Mouse (Mus musculus): ENCODE results near the gene Cad. TPM values are rescaled to one million over a fixed set of nuclear protein-coding genes. Genes with fewer than 3 reads are reported as not detected.
A peak's percentile ranks its signal among the peaks of the same experiment; 100 is the strongest.
"Not testable (repeated sequence)": the region's sequence is repeated elsewhere in the genome, so short reads cannot be mapped to it uniquely, and the experiment has no call there.

Cad gene
- polyA plus RNA-seq (2016; fragmentation: Nextera tagmentation; extraction: Ambion mirVana): 38.4 and 39.2 TPM in 2 replicates

DNA sequence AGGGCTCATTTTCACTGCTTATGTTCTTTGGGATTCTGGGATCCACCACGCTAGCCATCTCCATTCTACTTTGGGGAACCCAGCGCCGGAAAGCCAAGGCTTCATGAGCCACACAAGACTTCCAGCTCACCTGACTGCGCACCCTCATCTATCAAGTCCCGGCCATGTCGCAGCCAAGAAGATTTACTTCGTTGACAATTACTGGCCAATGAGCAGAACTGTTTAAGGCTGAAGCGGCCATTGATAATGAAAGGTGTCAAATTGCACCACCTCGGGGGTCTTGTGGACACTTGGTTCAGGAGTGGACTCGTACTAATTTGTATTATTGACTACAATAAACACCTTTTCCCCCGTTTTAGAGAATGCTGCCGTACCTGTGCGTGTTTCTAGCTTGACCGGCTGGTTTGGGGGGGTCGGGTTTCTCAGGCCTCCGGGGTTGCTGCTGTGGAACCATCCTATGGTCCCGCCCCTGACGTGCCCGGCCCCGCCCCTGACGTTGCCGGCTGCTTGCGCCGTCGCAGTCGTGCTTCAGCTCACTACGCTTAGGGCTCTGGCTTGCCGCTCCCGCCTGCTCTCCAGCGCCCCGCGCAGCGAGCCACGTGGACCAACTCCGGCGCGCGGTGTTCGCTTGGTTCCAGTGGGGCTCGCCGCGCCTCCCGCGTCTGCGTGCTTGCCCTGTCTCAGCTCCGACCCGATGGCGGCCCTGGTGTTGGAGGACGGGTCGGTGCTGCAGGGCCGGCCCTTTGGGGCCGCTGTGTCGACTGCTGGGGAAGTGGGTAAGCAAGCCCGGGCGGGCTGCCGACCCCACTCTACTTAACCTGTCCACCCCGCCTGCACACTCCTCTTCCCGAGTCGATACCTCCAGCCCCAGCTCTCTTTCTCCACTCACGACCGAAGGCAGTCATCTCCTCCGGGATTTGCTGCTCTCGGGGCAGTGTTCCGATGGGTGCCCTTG, at the start of gene Cad:
Gene Cad, plus strand, starts transcription at position 520 of the 955 bp plus-strand sequence.
- peaks cover 35% of the 10 kb centered on the region for H3K36me3 ChIP-seq
- H3K27ac ChIP-seq (ENCODE audit: poor library complexity, severe bottlenecking): peak within 1 kb of the TSS; percentile 74
- H3K4me3 ChIP-seq: peak within 1 kb of the TSS; percentile 72
- peaks cover 8% of the 10 kb centered on the region for H3K4me1 ChIP-seq (replicated peaks)
- under 1% methylated on average over 64 of the region's 64 CpGs for WGBS
- no peaks in the 10 kb centered on the region for H3K27me3 ChIP-seq (replicated peaks)
- peak; percentile 97 for ATAC-seq (ENCODE audit: insufficient number of reproducible peaks, low FRiP score)
- peak within 1 kb of the TSS; percentile 89 for H3K4me2 ChIP-seq
- H3K9me3 ChIP-seq (replicated peaks): no peaks in the 10 kb centered on the region
- peak within 1 kb of the TSS; percentile 88 for H3K9ac ChIP-seq

DNA sequence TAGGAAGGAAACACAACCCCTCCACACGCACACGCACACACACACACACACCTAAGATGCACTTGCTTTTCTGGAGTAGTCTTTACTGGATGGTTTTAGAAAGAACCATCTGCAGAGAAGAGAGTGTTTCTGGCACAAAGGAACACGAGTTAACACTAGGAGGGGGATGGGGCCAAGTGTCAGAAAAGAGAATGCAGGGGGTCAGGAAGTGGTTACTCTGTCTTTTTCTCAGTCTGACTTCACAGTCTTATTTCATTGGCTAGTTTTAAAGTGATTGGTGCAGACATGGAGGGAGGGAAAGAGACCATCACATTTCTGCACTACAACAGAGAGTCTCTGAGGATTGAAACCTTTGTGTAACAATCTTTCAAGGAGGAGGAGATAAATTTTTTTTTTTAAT, 41.8 kb upstream of the Cad start:
- ATAC-seq (ENCODE audit: insufficient number of reproducible peaks, low FRiP score): no peak
- 65% methylated on average over 3 of the region's 3 CpGs for WGBS

DNA sequence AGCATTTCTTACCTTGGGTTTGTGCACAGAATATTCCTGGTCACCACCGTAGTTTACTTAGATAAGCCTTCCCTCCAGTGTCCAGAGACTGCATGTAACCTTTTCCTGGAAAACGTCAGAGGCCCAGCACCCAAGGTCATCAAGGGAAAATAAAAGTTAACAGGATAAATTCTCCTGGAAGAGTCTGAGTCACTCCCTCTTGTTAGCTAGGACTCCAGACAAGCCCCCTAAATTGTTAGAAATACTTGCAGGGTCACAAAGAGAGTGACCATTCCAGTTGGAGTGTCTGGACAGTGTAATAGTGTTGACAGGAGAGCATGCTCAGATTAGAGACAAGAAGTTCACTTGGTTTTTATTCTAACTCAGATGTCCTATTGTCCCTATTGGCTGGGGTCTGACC, 38.7 kb upstream of the Cad start:
- H3K4me1 ChIP-seq (replicated peaks): peaks cover 12% of the 10 kb centered on the region
- H3K9ac ChIP-seq: no peak overlapping the region
- no peaks in the 10 kb centered on the region for H3K36me3 ChIP-seq
- H3K27me3 ChIP-seq (replicated peaks): no peaks in the 10 kb centered on the region
- peak overlapping the region; percentile 68 for H3K27ac ChIP-seq (ENCODE audit: poor library complexity, severe bottlenecking)
- H3K4me2 ChIP-seq: no peak overlapping the region
- 0 out of 2 replicates have a peak, but pooled peaks have one; percentile 36 for ATAC-seq (ENCODE audit: insufficient number of reproducible peaks, low FRiP score)
- no peaks in the 10 kb centered on the region; the same call in 1 of the 2 replicates for H3K9me3 ChIP-seq (replicated peaks)
- no peak overlapping the region for H3K4me3 ChIP-seq
- WGBS: 10% methylated on average over 2 of the region's 2 CpGs

More for the DNA sequence above, 41.8 kb upstream of the Cad start:
- no peak overlapping the region for H3K27ac ChIP-seq (ENCODE audit: poor library complexity, severe bottlenecking)
- H3K9ac ChIP-seq: no peak overlapping the region
- peaks cover 12% of the 10 kb centered on the region for H3K4me1 ChIP-seq (replicated peaks)
- H3K9me3 ChIP-seq (replicated peaks): no peaks in the 10 kb centered on the region
- no peak overlapping the region for H3K4me2 ChIP-seq
- no peaks in the 10 kb centered on the region for H3K27me3 ChIP-seq (replicated peaks)
- no peaks in the 10 kb centered on the region for H3K36me3 ChIP-seq
- no peak overlapping the region for H3K4me3 ChIP-seq

DNA sequence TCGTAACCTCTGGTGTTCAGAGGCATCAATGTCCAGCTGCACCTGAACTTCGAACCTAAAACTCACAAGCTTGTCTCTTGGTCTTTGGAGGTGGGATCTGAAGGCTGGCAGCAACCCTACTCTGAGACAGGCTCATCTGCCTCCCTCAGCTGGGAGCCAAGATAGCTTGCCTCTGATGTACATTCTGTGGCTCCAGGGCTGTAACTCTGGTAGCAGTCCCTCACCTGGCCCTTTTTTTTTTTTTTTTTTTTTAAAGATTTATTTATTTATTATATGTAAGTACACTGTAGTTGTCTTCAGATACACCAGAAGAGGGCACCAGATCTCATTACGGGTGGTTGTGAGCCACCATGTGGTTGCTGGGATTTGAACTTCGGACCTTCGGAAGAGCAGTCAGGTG, 32.8 kb upstream of the Cad start:
- 84% methylated on average over 4 of the region's 5 CpGs for WGBS
- ATAC-seq (ENCODE audit: insufficient number of reproducible peaks, low FRiP score); H3K4me2 ChIP-seq; H3K4me3 ChIP-seq; H3K27ac ChIP-seq (ENCODE audit: poor library complexity, severe bottlenecking); H3K4me1 ChIP-seq (replicated peaks); H3K36me3 ChIP-seq; H3K9ac ChIP-seq; H3K9me3 ChIP-seq (replicated peaks); H3K27me3 ChIP-seq (replicated peaks): not testable (repeated sequence)

DNA sequence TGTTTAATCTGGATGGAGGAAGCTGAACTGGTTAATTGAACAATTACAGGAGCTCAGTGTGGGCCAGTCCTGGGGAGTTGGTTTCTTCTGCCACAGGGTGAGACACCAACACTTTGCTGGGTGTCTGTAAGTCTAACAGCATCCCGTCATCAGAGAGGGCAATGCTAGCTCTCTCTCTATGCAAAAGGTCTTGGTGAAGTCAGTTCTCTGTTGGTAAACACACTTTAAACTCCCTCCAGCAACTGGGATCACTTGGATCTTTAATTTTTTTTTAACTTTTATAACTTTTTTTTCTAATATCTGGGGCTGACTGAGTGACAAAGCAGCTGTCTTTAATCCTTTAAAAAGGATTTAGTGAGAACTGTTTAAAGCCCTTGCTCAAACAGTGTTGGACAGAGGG, 31.9 kb upstream of the Cad start:
- ATAC-seq (ENCODE audit: insufficient number of reproducible peaks, low FRiP score): no peak
- Histone ChIP-seq H3K27me3 (replicated peaks) (no peaks in the 10 kb centered on the region), H3K9ac (no peak overlapping the region), H3K4me2 (no peak overlapping the region), H3K4me3 (no peak overlapping the region), H3K27ac (ENCODE audit: poor library complexity, severe bottlenecking) (no peak overlapping the region), H3K36me3 (no peaks in the 10 kb centered on the region), H3K9me3 (replicated peaks) (no peaks in the 10 kb centered on the region; the same call in 1 of the 2 replicates), H3K4me1 (replicated peaks) (0 out of 2 replicates have a peak, but pooled peaks cover 3% of the 10 kb centered on the region)
- 50% methylated on average over 1 of the region's 1 CpGs for WGBS

DNA sequence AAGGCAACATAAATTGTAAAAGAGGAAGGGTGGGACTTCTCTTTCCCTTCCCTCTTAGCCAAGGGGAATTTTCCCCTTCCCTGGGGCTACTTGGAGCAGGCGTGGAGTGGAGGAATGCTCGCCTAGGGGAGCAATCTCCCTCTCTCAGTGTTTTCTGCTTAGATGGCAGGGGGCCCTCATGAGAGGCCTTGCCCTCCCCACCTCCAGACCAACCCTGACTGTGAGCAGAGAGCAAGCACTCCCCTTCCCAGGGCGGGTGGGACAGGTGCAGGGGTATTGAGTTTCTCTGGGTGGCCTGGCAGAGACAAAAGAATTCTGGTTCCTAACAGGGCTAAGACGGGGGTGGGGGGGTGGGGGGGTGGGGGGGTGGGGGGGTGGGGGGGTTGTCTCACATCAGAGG, 31.3 kb upstream of the Cad start:
- no peak overlapping the region for H3K9ac ChIP-seq
- H3K36me3 ChIP-seq: no peaks in the 10 kb centered on the region
- H3K4me1 ChIP-seq (replicated peaks): 0 out of 2 replicates have a peak, but pooled peaks cover 3% of the 10 kb centered on the region
- no peak overlapping the region for H3K4me3 ChIP-seq
- no peak overlapping the region for H3K4me2 ChIP-seq
- no peaks in the 10 kb centered on the region; the same call in 1 of the 2 replicates for H3K9me3 ChIP-seq (replicated peaks)
- no peak overlapping the region for H3K27ac ChIP-seq (ENCODE audit: poor library complexity, severe bottlenecking)
- no peaks in the 10 kb centered on the region for H3K27me3 ChIP-seq (replicated peaks)
- no peak for ATAC-seq (ENCODE audit: insufficient number of reproducible peaks, low FRiP score)
- WGBS: 20% methylated on average over 3 of the region's 4 CpGs

DNA sequence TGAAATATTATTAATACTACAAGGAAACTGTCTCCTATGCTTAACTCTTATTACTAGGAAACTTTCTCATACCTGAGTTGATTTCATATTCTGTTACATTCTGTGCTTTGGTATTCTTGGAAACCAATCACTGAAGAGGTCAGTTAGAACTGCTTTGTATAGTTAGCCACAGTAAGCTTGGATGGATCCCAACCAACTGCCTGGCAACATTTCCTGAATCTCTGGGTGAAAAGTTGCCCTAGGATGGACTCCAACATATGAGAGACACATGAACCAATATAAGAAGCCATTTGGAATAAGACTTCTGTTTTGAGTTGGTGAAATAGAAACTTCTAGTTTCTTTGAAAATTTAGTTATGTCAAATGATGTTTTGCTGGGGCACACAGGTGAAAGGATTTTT, 29.9 kb upstream of the Cad start:
- no peak overlapping the region for H3K9ac ChIP-seq
- H3K4me3 ChIP-seq: no peak overlapping the region
- 0 out of 2 replicates have a peak, but pooled peaks cover 3% of the 10 kb centered on the region for H3K4me1 ChIP-seq (replicated peaks)
- no peak overlapping the region for H3K4me2 ChIP-seq
- H3K9me3 ChIP-seq (replicated peaks): no peaks in the 10 kb centered on the region
- H3K27ac ChIP-seq (ENCODE audit: poor library complexity, severe bottlenecking): no peak overlapping the region
- ATAC-seq (ENCODE audit: insufficient number of reproducible peaks, low FRiP score): no peak
- no peaks in the 10 kb centered on the region for H3K27me3 ChIP-seq (replicated peaks)
- H3K36me3 ChIP-seq: no peaks in the 10 kb centered on the region

DNA sequence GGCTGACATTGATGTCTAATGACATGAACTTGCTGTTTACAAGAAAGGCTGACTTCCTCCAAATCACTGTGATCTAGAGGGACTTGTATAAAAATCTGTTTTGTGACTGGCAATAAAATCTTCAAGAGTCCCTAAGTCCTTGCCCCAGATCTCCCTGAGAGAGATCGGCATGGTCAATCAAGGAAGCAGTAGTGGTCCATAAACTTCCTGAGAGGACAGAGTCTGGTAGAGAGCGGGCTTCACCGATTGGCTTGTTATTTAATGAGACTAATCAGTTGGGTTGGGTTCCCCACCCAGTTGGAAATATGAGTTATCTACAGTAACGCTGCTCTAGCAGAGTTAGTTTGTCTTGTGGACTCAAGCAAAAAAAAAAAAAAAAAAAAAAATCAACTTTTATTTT, 23.7 kb upstream of the Cad start:
- peaks cover 9% of the 10 kb centered on the region for H3K4me1 ChIP-seq (replicated peaks)
- H3K36me3 ChIP-seq: 0 out of 2 replicates have a peak, but pooled peaks cover under 1% of the 10 kb centered on the region
- H3K27me3 ChIP-seq (replicated peaks): no peaks in the 10 kb centered on the region
- H3K9me3 ChIP-seq (replicated peaks): no peaks in the 10 kb centered on the region
- ATAC-seq (ENCODE audit: insufficient number of reproducible peaks, low FRiP score): no peak
- no peak overlapping the region for H3K9ac ChIP-seq
- no peak overlapping the region for H3K4me2 ChIP-seq
- no peak overlapping the region for H3K4me3 ChIP-seq
- WGBS: 87% methylated on average over 4 of the region's 4 CpGs
- H3K27ac ChIP-seq (ENCODE audit: poor library complexity, severe bottlenecking): no peak overlapping the region

DNA sequence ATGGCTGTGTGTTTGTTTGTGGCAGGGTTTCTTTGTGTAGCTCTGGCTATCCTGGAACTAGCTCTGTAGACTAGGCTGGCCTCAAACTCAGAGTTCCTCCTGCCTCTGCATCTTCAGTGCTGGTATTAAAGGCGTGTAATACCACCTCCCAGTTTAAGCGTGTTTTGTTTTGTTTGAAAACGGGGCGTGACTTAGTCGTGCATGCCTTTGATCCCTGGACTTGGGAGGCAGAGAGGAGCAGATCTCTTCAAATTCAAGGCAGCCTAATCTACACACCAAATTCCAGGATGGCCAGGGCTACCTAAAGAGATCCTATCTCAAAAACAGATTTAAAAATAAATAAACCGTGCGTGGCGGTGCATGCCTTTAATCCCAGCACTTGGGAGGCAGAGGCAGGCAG, 23.1 kb upstream of the Cad start:
- WGBS: 79% methylated on average over 8 of the region's 8 CpGs
- Histone ChIP-seq H3K9me3 (replicated peaks) (no peaks in the 10 kb centered on the region), H3K27me3 (replicated peaks) (no peaks in the 10 kb centered on the region), H3K9ac (no peak overlapping the region), H3K4me2 (no peak overlapping the region), H3K27ac (ENCODE audit: poor library complexity, severe bottlenecking) (no peak overlapping the region), H3K4me1 (replicated peaks) (peaks cover 12% of the 10 kb centered on the region), H3K36me3 (peaks cover 6% of the 10 kb centered on the region; the same call in 1 of the 2 replicates), H3K4me3 (no peak overlapping the region)
- no peak for ATAC-seq (ENCODE audit: insufficient number of reproducible peaks, low FRiP score)

DNA sequence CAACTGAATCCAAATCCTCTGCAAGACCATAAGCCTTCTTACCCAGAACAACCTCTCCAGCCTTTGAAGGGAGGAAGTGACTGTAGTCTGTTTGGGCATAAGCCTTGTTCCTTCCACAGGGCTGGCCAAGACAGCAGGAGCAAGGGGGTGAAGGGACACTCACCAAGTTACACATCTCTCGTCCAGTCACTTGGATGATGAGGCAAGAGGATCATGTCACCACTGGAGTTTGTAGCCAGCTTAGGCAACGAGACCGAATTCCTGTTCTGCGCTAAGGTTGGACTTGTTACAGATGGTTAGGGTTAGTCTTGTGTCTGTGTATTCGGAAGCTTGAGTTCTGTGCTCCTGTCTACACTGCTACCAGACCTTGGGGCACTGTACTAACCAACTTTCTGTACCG, 19.9 kb upstream of the Cad start:
- WGBS: 86% methylated on average over 6 of the region's 6 CpGs

DNA sequence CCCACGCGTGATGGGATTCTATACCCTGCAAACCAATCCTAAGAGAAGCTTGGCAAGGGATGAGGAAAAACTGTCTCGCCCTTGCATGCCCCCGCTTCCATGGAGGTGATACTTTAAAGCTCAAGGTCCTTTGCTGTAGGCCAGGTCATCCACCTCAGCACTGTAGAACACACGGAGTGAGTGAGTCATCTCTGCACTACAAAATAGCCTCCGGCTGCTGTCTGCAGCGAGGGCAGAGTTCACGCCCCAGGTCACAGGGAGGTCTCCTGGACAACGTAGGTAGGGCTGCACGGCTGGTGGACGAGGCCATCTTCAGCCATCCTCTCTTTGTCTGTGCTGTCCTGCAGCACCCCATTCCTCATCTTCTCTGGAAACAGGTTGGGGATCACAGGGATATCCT, 18.0 kb upstream of the Cad start:
- not testable (repeated sequence) for H3K27ac ChIP-seq (ENCODE audit: poor library complexity, severe bottlenecking); ATAC-seq (ENCODE audit: insufficient number of reproducible peaks, low FRiP score)
- 75% methylated on average over 11 of the region's 11 CpGs for WGBS

More for the DNA sequence above, 19.9 kb upstream of the Cad start:
- Histone ChIP-seq H3K36me3 (peaks cover 36% of the 10 kb centered on the region), H3K9me3 (replicated peaks) (no peaks in the 10 kb centered on the region), H3K9ac (no peak overlapping the region), H3K27me3 (replicated peaks) (no peaks in the 10 kb centered on the region), H3K4me3 (no peak overlapping the region), H3K4me1 (replicated peaks) (peaks cover 15% of the 10 kb centered on the region), H3K4me2 (no peak overlapping the region), H3K27ac (ENCODE audit: poor library complexity, severe bottlenecking) (no peak overlapping the region)
- no peak for ATAC-seq (ENCODE audit: insufficient number of reproducible peaks, low FRiP score)

More for the DNA sequence above, 18.0 kb upstream of the Cad start:
- not testable (repeated sequence) for H3K27me3 ChIP-seq (replicated peaks); H3K4me2 ChIP-seq; H3K4me3 ChIP-seq; H3K9me3 ChIP-seq (replicated peaks); H3K9ac ChIP-seq
- Histone ChIP-seq H3K36me3 (peaks cover 50% of the 10 kb centered on the region), H3K4me1 (replicated peaks) (peaks cover 15% of the 10 kb centered on the region)

All from heart, embryonic 12.5 days (tissue).